Mouse (Mus musculus) hindbrain, embryonic 12.5 days (tissue): Measurements from ENCODE around the gene 1700057G04Rik. TPM values are rescaled to one million over a fixed set of nuclear protein-coding genes. Genes with fewer than 3 reads are reported as not detected.

Experiments
- ATAC-seq: fragments of 200-750 bp; cut with Nextera tagmentation; 2 replicates; pipeline ENCODE4 v1.8.0; 2017; ENCODE audit warnings: moderate TSS enrichment; ENCODE audit not compliant: low FRiP score
- H3K27ac ChIP-seq: fragments of 300-500 bp; sonication (generic); 2 replicates; pipeline ENCODE4 v1.5.1; 2016; ENCODE audit warnings: mild to moderate bottlenecking
- H3K27me3 ChIP-seq: fragments of 300-500 bp; sonication (generic); 2 replicates; pipeline ENCODE4 v1.6.1; 2016; ENCODE audit warnings: mild to moderate bottlenecking
- H3K36me3 ChIP-seq: fragments of 300-500 bp; sonication (generic); 2 replicates; pipeline ENCODE4 v1.6.1; 2016; ENCODE audit warnings: mild to moderate bottlenecking
- H3K4me1 ChIP-seq: fragments of 300-500 bp; sonication (generic); 2 replicates; pipeline ENCODE4 v1.6.1; 2016
- H3K4me2 ChIP-seq: fragments of 300-500 bp; sonication (generic); replicated peaks from 2 replicates; pipeline ENCODE4 v1.6.1; 2016; ENCODE audit warnings: mild to moderate bottlenecking
- H3K4me3 ChIP-seq: fragments of 300-500 bp; sonication (generic); 2 replicates; pipeline ENCODE4 v1.5.1; 2016; ENCODE audit warnings: mild to moderate bottlenecking
- H3K9ac ChIP-seq: fragments of 300-500 bp; sonication (generic); 2 replicates; pipeline ENCODE4 v1.6.1; 2016; ENCODE audit warnings: mild to moderate bottlenecking, moderate library complexity
- H3K9me3 ChIP-seq: fragments of 300-500 bp; sonication (generic); replicated peaks from 2 replicates; pipeline ENCODE4 v1.6.1; 2016; ENCODE audit warnings: mild to moderate bottlenecking
- WGBS: fragments of 180-500 bp; shearing (Covaris S2); methylation state at CpG from one replicate; pipeline ENCODE4 v1.1.7; 2016; 5-methylcytosine and 5-hydroxymethylcytosine counted together
- polyA plus RNA-seq: library from polyadenylated mRNA; unstranded; fragments of >200 nt; fragmentation: Nextera tagmentation; extraction: Ambion mirVana; gene quantifications from 2 replicates; pipeline ENCODE4 v1.2.1, GENCODE M21; 2016

Gene 1700057G04Rik
- polyA plus RNA-seq, 1 experiment from 2014 or later, result not detected

GRCm38 (mm10) chr9:92326813-92327212 lies 17.6 kb downstream of the 1700057G04Rik start:
- no peak overlapping the region for H3K9ac ChIP-seq
- no peaks in the 10 kb centered on the region for H3K4me1 ChIP-seq
- no peaks in the 10 kb centered on the region for H3K27me3 ChIP-seq
- no peak for ATAC-seq
- no peak overlapping the region for H3K4me2 ChIP-seq
- no peak overlapping the region for H3K27ac ChIP-seq
- no peaks in the 10 kb centered on the region for H3K9me3 ChIP-seq
- WGBS, result 87% methylated on average over 4 of the region's 4 CpGs
- H3K36me3 ChIP-seq, result no peaks in the 10 kb centered on the region
- H3K4me3 ChIP-seq, result no peak overlapping the region

- Histone ChIP-seq H3K4me2 (no peak overlapping the region), H3K9ac (no peak overlapping the region), H3K4me3 (no peak overlapping the region), H3K9me3 (no peaks in the 10 kb centered on the region), H3K4me1 (no peaks in the 10 kb centered on the region), H3K27ac (no peak overlapping the region), H3K36me3 (no peaks in the 10 kb centered on the region), H3K27me3 (no peaks in the 10 kb centered on the region)
- ATAC-seq, result no peak
- WGBS, result 88% methylated on average over 4 of the region's 4 CpGs
Measured at GRCm38 (mm10) chr9:92331383-92331782, 22.2 kb downstream of the 1700057G04Rik start.

GRCm38 (mm10) chr9:92334845-92335244 lies 25.7 kb downstream of the 1700057G04Rik start:
- no peak for ATAC-seq
- Histone ChIP-seq H3K9me3 (no peaks in the 10 kb centered on the region), H3K27ac (no peak overlapping the region), H3K27me3 (no peaks in the 10 kb centered on the region), H3K36me3 (no peaks in the 10 kb centered on the region), H3K4me3 (no peak overlapping the region), H3K4me1 (no peaks in the 10 kb centered on the region), H3K9ac (no peak overlapping the region), H3K4me2 (no peak overlapping the region)
- 93% methylated on average over 10 of the region's 10 CpGs for WGBS

- Histone ChIP-seq H3K27ac (no peak overlapping the region), H3K4me3 (no peak overlapping the region), H3K27me3 (no peaks in the 10 kb centered on the region), H3K4me2 (no peak overlapping the region), H3K36me3 (no peaks in the 10 kb centered on the region), H3K9ac (no peak overlapping the region), H3K9me3 (no peaks in the 10 kb centered on the region), H3K4me1 (no peaks in the 10 kb centered on the region)
- no peak for ATAC-seq
- WGBS, result 90% methylated on average over 6 of the region's 6 CpGs
Measured at GRCm38 (mm10) chr9:92335277-92335818, 26.2 kb downstream of the 1700057G04Rik start.

GRCm38 (mm10) chr9:92337063-92337462 lies 27.9 kb downstream of the 1700057G04Rik start:
- WGBS, result 91% methylated on average over 1 of the region's 1 CpGs
- Histone ChIP-seq H3K27ac (no peak overlapping the region), H3K4me1 (no peaks in the 10 kb centered on the region), H3K36me3 (no peaks in the 10 kb centered on the region), H3K9ac (no peak overlapping the region), H3K4me2 (no peak overlapping the region), H3K9me3 (no peaks in the 10 kb centered on the region), H3K27me3 (no peaks in the 10 kb centered on the region), H3K4me3 (no peak overlapping the region)
- ATAC-seq, result no peak

- no peak for ATAC-seq
- Histone ChIP-seq H3K27me3 (no peaks in the 10 kb centered on the region), H3K9me3 (no peaks in the 10 kb centered on the region), H3K4me3 (no peak overlapping the region), H3K9ac (no peak overlapping the region), H3K36me3 (no peaks in the 10 kb centered on the region), H3K4me2 (no peak overlapping the region), H3K27ac (no peak overlapping the region), H3K4me1 (no peaks in the 10 kb centered on the region)
- 94% methylated on average over 3 of the region's 3 CpGs for WGBS
Measured at GRCm38 (mm10) chr9:92337661-92338060, 28.5 kb downstream of the 1700057G04Rik start.

- no peak overlapping the region for H3K4me3 ChIP-seq
- no peaks in the 10 kb centered on the region for H3K36me3 ChIP-seq
- WGBS, result 88% methylated on average over 1 of the region's 1 CpGs
- no peak overlapping the region for H3K9ac ChIP-seq
- no peak for ATAC-seq
- no peaks in the 10 kb centered on the region for H3K27me3 ChIP-seq
- no peaks in the 10 kb centered on the region for H3K4me1 ChIP-seq
- H3K9me3 ChIP-seq, result no peaks in the 10 kb centered on the region
- H3K4me2 ChIP-seq, result no peak overlapping the region
- H3K27ac ChIP-seq, result no peak overlapping the region
Measured at GRCm38 (mm10) chr9:92338954-92339353, 29.8 kb downstream of the 1700057G04Rik start.

- Histone ChIP-seq H3K9ac (no peak overlapping the region), H3K36me3 (no peaks in the 10 kb centered on the region), H3K4me2 (no peak overlapping the region), H3K9me3 (no peaks in the 10 kb centered on the region), H3K27me3 (no peaks in the 10 kb centered on the region), H3K27ac (no peak overlapping the region), H3K4me1 (no peaks in the 10 kb centered on the region), H3K4me3 (no peak overlapping the region)
- no peak for ATAC-seq
- 91% methylated on average over 1 of the region's 1 CpGs for WGBS
Measured at GRCm38 (mm10) chr9:92351924-92352323, 42.7 kb downstream of the 1700057G04Rik start.

- Histone ChIP-seq H3K4me1 (no peaks in the 10 kb centered on the region), H3K27ac (no peak overlapping the region), H3K4me3 (no peak overlapping the region), H3K4me2 (no peak overlapping the region), H3K9ac (no peak overlapping the region), H3K36me3 (no peaks in the 10 kb centered on the region), H3K27me3 (no peaks in the 10 kb centered on the region), H3K9me3 (no peaks in the 10 kb centered on the region)
- WGBS, result 73% methylated on average over 3 of the region's 3 CpGs
- ATAC-seq, result no peak
Measured at GRCm38 (mm10) chr9:92353306-92353705, 44.1 kb downstream of the 1700057G04Rik start.

- Histone ChIP-seq H3K9ac (no peak overlapping the region), H3K36me3 (no peaks in the 10 kb centered on the region), H3K9me3 (no peaks in the 10 kb centered on the region), H3K27me3 (no peaks in the 10 kb centered on the region), H3K4me1 (no peaks in the 10 kb centered on the region), H3K4me2 (no peak overlapping the region), H3K27ac (no peak overlapping the region), H3K4me3 (no peak overlapping the region)
- WGBS, result 54% methylated on average over 1 of the region's 1 CpGs
- ATAC-seq, result peak; percentile 46; the same call in 1 of the 2 replicates
Measured at GRCm38 (mm10) chr9:92360691-92361310, 51.6 kb downstream of the 1700057G04Rik start.

- H3K27me3 ChIP-seq, result no peaks in the 10 kb centered on the region
- H3K4me2 ChIP-seq, result no peak overlapping the region
- H3K27ac ChIP-seq, result no peak overlapping the region
- H3K4me3 ChIP-seq, result no peak overlapping the region
- H3K9me3 ChIP-seq, result no peaks in the 10 kb centered on the region
- H3K9ac ChIP-seq, result no peak overlapping the region
- 77% methylated on average over 2 of the region's 2 CpGs for WGBS
- H3K4me1 ChIP-seq, result no peaks in the 10 kb centered on the region
- no peak for ATAC-seq
- no peaks in the 10 kb centered on the region for H3K36me3 ChIP-seq
Measured at GRCm38 (mm10) chr9:92363478-92363877, 54.3 kb downstream of the 1700057G04Rik start.

GRCm38 (mm10) chr9:92368920-92369319 lies 59.7 kb downstream of the 1700057G04Rik start:
- H3K4me2 ChIP-seq, result no peak overlapping the region
- no peaks in the 10 kb centered on the region for H3K4me1 ChIP-seq
- no peak for ATAC-seq

GRCm38 (mm10) chr9:92373896-92374295 lies 64.7 kb downstream of the 1700057G04Rik start:
- Histone ChIP-seq H3K27me3 (no peaks in the 10 kb centered on the region), H3K36me3 (no peaks in the 10 kb centered on the region), H3K4me3 (no peak overlapping the region), H3K4me1 (no peaks in the 10 kb centered on the region), H3K9ac (no peak overlapping the region), H3K4me2 (no peak overlapping the region), H3K27ac (no peak overlapping the region), H3K9me3 (no peaks in the 10 kb centered on the region)
- WGBS, result 65% methylated on average over 4 of the region's 4 CpGs
- ATAC-seq, result no peak

More at GRCm38 (mm10) chr9:92368920-92369319, 59.7 kb downstream of the 1700057G04Rik start:
- H3K27me3 ChIP-seq, result no peaks in the 10 kb centered on the region
- no peaks in the 10 kb centered on the region for H3K9me3 ChIP-seq
- no peak overlapping the region for H3K4me3 ChIP-seq
- no peaks in the 10 kb centered on the region for H3K36me3 ChIP-seq
- H3K27ac ChIP-seq, result no peak overlapping the region
- H3K9ac ChIP-seq, result no peak overlapping the region
